Comparison of ENCODE assay signal across 30 mouse cellular contexts in the genomic region with DNA sequence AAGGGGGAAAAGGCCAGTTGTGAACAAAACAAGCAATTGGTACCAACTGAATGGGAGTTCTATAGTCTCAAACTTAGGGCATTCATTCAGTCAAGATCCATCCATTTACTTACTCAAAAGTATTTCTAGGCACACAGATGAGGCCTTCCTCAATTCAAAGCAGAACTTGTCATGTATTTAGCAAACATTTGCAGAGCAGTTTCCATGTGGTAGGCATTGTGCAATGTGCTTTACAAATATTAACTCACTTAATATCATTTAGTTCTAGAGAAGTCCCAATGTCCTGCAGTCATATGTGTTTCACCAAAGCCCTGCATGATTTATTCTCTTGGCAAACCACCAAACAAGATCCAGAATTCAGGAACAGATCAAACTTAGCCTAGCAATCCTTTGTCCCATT.
DNase-seq lines count a peak whose midpoint lies in the region; ATAC-seq and TF ChIP-seq lines count a peak whose summit lies in the region.
"Had no signal": no experiment of that assay in that cellular context is flagged by ENCODE, and none has a peak within 500 bp of the region (broad histone marks: within the 10 kb centered on the region; RNA-seq: fewer than 3 reads in every experiment).

No protein-coding gene starts in this region.

- no peak overlapping the region for H3K9ac ChIP-seq in liver, adult 2 months (ENCODE audit: low read depth, low read length)
- H3K9ac ChIP-seq in liver, embryonic 12.5 days, result no peak overlapping the region
- H3K9ac ChIP-seq: embryonic facial prominence, embryonic 13.5 days; forebrain, embryonic 13.5 days; hindbrain, embryonic 13.5 days had no signal

- H3K36me3 ChIP-seq in liver, adult 2 months (ENCODE audit: control insufficient read depth, insufficient read depth, low read length), result no peaks in the 10 kb centered on the region
- H3K36me3 ChIP-seq in liver, embryonic 12.5 days, result no peaks in the 10 kb centered on the region
- H3K36me3 ChIP-seq in macrophage (ENCODE audit: inconsistent target), result no peaks in the 10 kb centered on the region
- H3K36me3 ChIP-seq: embryonic facial prominence, embryonic 10.5 days; embryonic facial prominence, embryonic 13.5 days; G1E; hindbrain, embryonic 13.5 days had no signal

- TF ChIP-seq POLR2A in liver, adult 2 months (IDR thresholded peaks at IDR 0.05; ENCODE audit: extremely low read depth, insufficient read depth, low read length), result no peak

- no peak for ATAC-seq in liver, embryonic 12.5 days
- ATAC-seq: forebrain, embryonic 13.5 days; forebrain, embryonic 16.5 days; hindbrain, embryonic 16.5 days; Patski had no signal

- intact Hi-C loops in left cerebral cortex, postnatal 14 days (cut with DNase I), result no loop called here

- no peaks in the 10 kb centered on the region for H3K4me1 ChIP-seq in liver, adult 2 months (ENCODE audit: control insufficient read depth, insufficient read depth, low read length)
- H3K4me1 ChIP-seq in liver, embryonic 12.5 days, result no peaks in the 10 kb centered on the region
- H3K4me1 ChIP-seq: embryonic facial prominence, embryonic 10.5 days; embryonic facial prominence, embryonic 13.5 days; forebrain, embryonic 13.5 days; hindbrain, embryonic 13.5 days had no signal

- no peak overlapping the region for H3K4me2 ChIP-seq in liver, embryonic 12.5 days
- H3K4me2 ChIP-seq: embryonic facial prominence, embryonic 13.5 days; forebrain, embryonic 13.5 days; heart, embryonic 11.5 days; hindbrain, embryonic 13.5 days had no signal

- H3K79me2 ChIP-seq in liver, adult 2 months (ENCODE audit: control insufficient read depth, insufficient read depth, low read length), result no peaks in the 10 kb centered on the region
- H3K79me2 ChIP-seq in macrophage (ENCODE audit: inconsistent target), result no peaks in the 10 kb centered on the region

- no peak overlapping the region for H3K27ac ChIP-seq in liver, adult 2 months (replicated peaks; ENCODE audit: insufficient read depth, low read depth, low read length)
- H3K27ac ChIP-seq in liver, embryonic 12.5 days, result no peak overlapping the region
- H3K27ac ChIP-seq in macrophage, result peak overlapping the region; percentile 37
- H3K27ac ChIP-seq: embryonic facial prominence, embryonic 10.5 days; embryonic facial prominence, embryonic 13.5 days; forebrain, embryonic 13.5 days; hindbrain, embryonic 13.5 days had no signal

- no peaks in the 10 kb centered on the region for H3K9me3 ChIP-seq in liver, embryonic 12.5 days (replicated peaks)
- H3K9me3 ChIP-seq: embryonic facial prominence, embryonic 10.5 days; embryonic facial prominence, embryonic 13.5 days; forebrain, embryonic 13.5 days; G1E; hindbrain, embryonic 13.5 days had no signal

- H3K27me3 ChIP-seq in liver, adult 2 months (ENCODE audit: control insufficient read depth, insufficient read depth, low read length), result no peaks in the 10 kb centered on the region
- no peaks in the 10 kb centered on the region for H3K27me3 ChIP-seq in liver, embryonic 12.5 days (replicated peaks)
- H3K27me3 ChIP-seq: CH12.LX; forebrain, embryonic 13.5 days had no signal

- no peak overlapping the region for H3K4me3 ChIP-seq in liver, adult 2 months (ENCODE audit: insufficient read depth, low read depth, low read length)
- no peak overlapping the region for H3K4me3 ChIP-seq in liver, embryonic 12.5 days
- no peak overlapping the region for H3K4me3 ChIP-seq in macrophage (ENCODE audit: inconsistent target)
- H3K4me3 ChIP-seq: embryonic facial prominence, embryonic 10.5 days; embryonic facial prominence, embryonic 13.5 days; erythroblast, embryonic 14.5 days; forebrain, embryonic 13.5 days; hindbrain, embryonic 13.5 days had no signal

- no peak for TF ChIP-seq CTCF in liver, adult 2 months (IDR thresholded peaks at IDR 0.05; ENCODE audit: low read depth, low read length)

- DNase-seq in liver, adult 2 months (ENCODE audit: extremely low read depth, low read depth, low spot score), result peak; percentile 10
- DNase-seq in lung, postnatal 36 days, result peak; percentile 15
- no peak for DNase-seq in lung, adult 18-20 months
- no peak for DNase-seq in left cerebral cortex, postnatal 14 days (ENCODE audit: low spot score in 2 of 2)
- no peak for DNase-seq in thymus, postnatal 14 days
- DNase-seq in layer of hippocampus, postnatal 10 days (ENCODE audit: low spot score in 2 of 2), result no peak
- DNase-seq: adrenal gland, postnatal 10 days; adrenal gland, postnatal 36 days; B cell, adult 2 months; cerebellum, adult 11 months; cerebellum, adult 2 months; cerebellum, adult 9-11 months; cerebellum, postnatal 25 days; embryo, embryonic 11 days; gastrocnemius, postnatal 10 days; gastrocnemius, postnatal 36 days; heart, adult 11 months had no signal

Comparison
In these comparisons a context has a peak if more than half of its experiments do, and no peak if none do; other contexts are left out.
1. DNase-seq: peak in liver, adult 2 months (single experiment) and lung, postnatal 36 days (single experiment); none in lung, adult 18-20 months (0 of 2), left cerebral cortex, postnatal 14 days (0 of 2), thymus, postnatal 14 days (single experiment) and layer of hippocampus, postnatal 10 days (0 of 2).